Mouse (Mus musculus): Measurements from ENCODE around the gene Efl1.

DNA sequence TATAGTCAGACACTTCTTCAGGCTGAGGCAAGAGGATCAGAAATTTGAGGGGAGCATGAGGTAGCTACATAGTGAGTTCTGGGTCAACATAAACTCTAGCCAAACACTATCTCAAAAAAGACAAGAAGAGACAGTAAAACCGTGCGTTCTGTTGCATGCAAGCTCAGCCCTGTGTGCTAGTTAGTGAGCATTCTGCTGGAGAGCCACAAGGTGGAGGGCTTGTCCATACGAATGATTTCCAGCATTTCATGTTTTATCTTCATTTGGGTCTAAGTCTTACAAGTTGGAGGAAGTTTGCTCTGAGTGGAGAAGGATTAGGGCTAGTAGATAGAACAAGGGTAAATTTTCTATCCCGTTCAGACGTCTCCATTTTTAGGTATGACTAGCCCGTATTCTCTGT is 28.4 kb downstream of the Efl1 start:
- no peak for TF ChIP-seq POLR2A (IDR thresholded peaks at IDR 0.05; ENCODE audit: insufficient read depth, low read length)
- no peak for TF ChIP-seq CTCF (IDR thresholded peaks at IDR 0.05; ENCODE audit: low read depth, low read length)

Measured in ES-Bruce4 (cell line).